In genomic region chr5:64070081-64070673, GRCm38 (mm10) we compare ENCODE assay signal across 8 mouse cellular contexts. TPM values are rescaled to one million over a fixed set of nuclear protein-coding genes. Genes with fewer than 3 reads are reported as not detected.
DNase-seq lines count a peak whose midpoint lies in the region; ATAC-seq and TF ChIP-seq lines count a peak whose summit lies in the region.

No protein-coding gene starts in this region.

- 27% methylated on average over 4 of the region's 4 CpGs for WGBS in liver, embryonic 11.5 days

- H3K36me3 ChIP-seq in liver, embryonic 11.5 days (ENCODE audit: control insufficient read depth, insufficient read depth, low read length), result no peaks in the 10 kb centered on the region

- H3K9me3 ChIP-seq in liver, embryonic 11.5 days (ENCODE audit: control insufficient read depth, low read length), result no peaks in the 10 kb centered on the region

- H3K27me3 ChIP-seq in liver, embryonic 11.5 days (replicated peaks; ENCODE audit: control insufficient read depth, insufficient read depth, low read length), result no peaks in the 10 kb centered on the region

- H3K4me2 ChIP-seq in liver, embryonic 11.5 days, result no peak overlapping the region

- H3K4me3 ChIP-seq in cortical plate, adult 2 months (ENCODE audit: insufficient read depth, low read length), result no peak overlapping the region
- no peak overlapping the region for H3K4me3 ChIP-seq in liver, embryonic 11.5 days (ENCODE audit: low read depth, low read length)

- no peak overlapping the region for H3K27ac ChIP-seq in cortical plate, adult 2 months (ENCODE audit: insufficient read depth, low read length)
- no peak overlapping the region for H3K27ac ChIP-seq in liver, embryonic 11.5 days (ENCODE audit: low read depth, low read length)

- peak; percentile 94 for TF ChIP-seq CTCF in cortical plate, adult 2 months (IDR thresholded peaks at IDR 0.05; ENCODE audit: extremely low read depth, insufficient read depth, low read length)

- no peaks in the 10 kb centered on the region for H3K4me1 ChIP-seq in cortical plate, adult 2 months (ENCODE audit: control insufficient read depth, insufficient read depth, low read length)
- no peaks in the 10 kb centered on the region for H3K4me1 ChIP-seq in liver, embryonic 11.5 days (replicated peaks; ENCODE audit: control insufficient read depth, insufficient read depth, low read length)

- no peak for TF ChIP-seq POLR2A in cortical plate, adult 2 months (IDR thresholded peaks at IDR 0.05; ENCODE audit: extremely low read depth, insufficient read depth, low read length)

- peak; percentile 75 for DNase-seq in CD4-positive, CD25-positive, alpha-beta regulatory T cell, adult 2 months (ENCODE audit: low read depth, low spot score)
- DNase-seq in kidney, adult 11 months, result peak; percentile 71
- no peak for DNase-seq in liver, embryonic 11.5 days (ENCODE audit: low spot score)
- peak; percentile 77 for DNase-seq in naive thymus-derived CD4-positive, alpha-beta T cell, adult 2 months (ENCODE audit: low read depth)
- peak; percentile 42 for DNase-seq in thymus, postnatal 0 days (ENCODE audit: low spot score)

- ATAC-seq in activated CD4-positive, CD25-positive, alpha-beta regulatory T cell, adult 4 months, result peak; percentile 66
- peak; percentile 92 for ATAC-seq in granulocyte monocyte progenitor cell, adult 5-6 weeks (replicated peaks; ENCODE audit: poor library complexity, severe bottlenecking)
- ATAC-seq in liver, embryonic 11.5 days (replicated peaks; ENCODE audit: low FRiP score), result peak; percentile 62; the same call in 1 of the 2 replicates

- no peak overlapping the region for H3K9ac ChIP-seq in liver, embryonic 11.5 days (ENCODE audit: low read depth, low read length)

RNA-seq across cellular contexts. Expression of gene Pgm2, which starts 22.6 kb away (rescaled TPM):
- 10 to 100 TPM; 31.3 to 32.2 TPM for polyA plus RNA-seq in activated CD4-positive, CD25-positive, alpha-beta regulatory T cell, adult 4 months (2017; shearing (Covaris generic))
- 10.7 and 11.4 TPM in 2 replicates for polyA plus RNA-seq in cortical plate, adult 2 months (2012; rRNA removed)
- total RNA-seq in granulocyte monocyte progenitor cell, adult 5-6 weeks (2014; fragmentation: Nextera tagmentation), result 35.1 and 37.2 TPM in 2 replicates
- total RNA-seq in granulocyte monocyte progenitor cell, adult 5-6 weeks (2017), result 28.0 and 31.6 TPM in 2 replicates
- polyA plus RNA-seq in liver, embryonic 11.5 days (2014; fragmentation: Nextera tagmentation; extraction: Ambion mirVana), result 54.4 and 60.3 TPM in 2 replicates
- polyA plus RNA-seq in thymus, postnatal 0 days (2015; fragmentation: Nextera tagmentation; extraction: Ambion mirVana), result 18.2 and 18.9 TPM in 2 replicates
